Mouse (Mus musculus): ENCODE measurements around the gene Mfsd10.

The Mfsd10 gene

GRCm38 (mm10) chr5:34636481-34637287 is at the start of gene Mfsd10:
Gene Mfsd10, minus strand, starts transcription at chr5:34637212.
- peak; percentile 79 for DNase-seq (ENCODE audit: low spot score)

GRCm38 (mm10) chr5:34670280-34670679 is 33.3 kb upstream of the Mfsd10 start:
- DNase-seq (ENCODE audit: low spot score) = no peak

GRCm38 (mm10) chr5:34669493-34669892 is 32.5 kb upstream of the Mfsd10 start:
- DNase-seq (ENCODE audit: low spot score) = no peak

- DNase-seq (ENCODE audit: low spot score) = no peak
These were observed 26.2 kb upstream of the Mfsd10 start for GRCm38 (mm10) chr5:34663231-34663630.

- no peak for DNase-seq (ENCODE audit: low spot score)
These were observed 24.9 kb upstream of the Mfsd10 start for GRCm38 (mm10) chr5:34661909-34662308.

- DNase-seq (ENCODE audit: low spot score) = no peak
These were observed 23.6 kb upstream of the Mfsd10 start for GRCm38 (mm10) chr5:34660591-34661130.

- DNase-seq (ENCODE audit: low spot score) = peak; percentile 100
These were observed 22.9 kb upstream of the Mfsd10 start, which contains the start of the genes Nop14 and Grk4 for GRCm38 (mm10) chr5:34659686-34660590. Gene Nop14, minus strand, starts transcription at chr5:34660148. Gene Grk4, plus strand, starts transcription at chr5:34660379.

GRCm38 (mm10) chr5:34657556-34657955 is 20.5 kb upstream of the Mfsd10 start:
- no peak for DNase-seq (ENCODE audit: low spot score)

GRCm38 (mm10) chr5:34654881-34655280 is 17.9 kb upstream of the Mfsd10 start:
- DNase-seq (ENCODE audit: low spot score) = no peak

GRCm38 (mm10) chr5:34652961-34653360 is 15.9 kb upstream of the Mfsd10 start:
- DNase-seq (ENCODE audit: low spot score) = no peak

- DNase-seq (ENCODE audit: low spot score) = peak; percentile 65
These were observed 10.6 kb upstream of the Mfsd10 start for GRCm38 (mm10) chr5:34647581-34647980.

- DNase-seq (ENCODE audit: low spot score) = peak; percentile 62
These were observed 5.9 kb upstream of the Mfsd10 start for GRCm38 (mm10) chr5:34642932-34643331.

- DNase-seq (ENCODE audit: low spot score) = no peak
These were observed 5.0 kb upstream of the Mfsd10 start for GRCm38 (mm10) chr5:34641991-34642390.

GRCm38 (mm10) chr5:34637591-34638156 is 662 bp upstream of the Mfsd10 start:
- DNase-seq (ENCODE audit: low spot score) = no peak

GRCm38 (mm10) chr5:34635665-34636192 is 1.3 kb downstream of the Mfsd10 start:
- no peak for DNase-seq (ENCODE audit: low spot score)

GRCm38 (mm10) chr5:34634746-34635400 is 2.1 kb downstream of the Mfsd10 start:
- DNase-seq (ENCODE audit: low spot score) = no peak

- DNase-seq (ENCODE audit: low spot score) = peak; percentile 53
These were observed 3.4 kb downstream of the Mfsd10 start for GRCm38 (mm10) chr5:34633641-34634040.

GRCm38 (mm10) chr5:34632996-34633395 is 4.0 kb downstream of the Mfsd10 start:
- no peak for DNase-seq (ENCODE audit: low spot score)

- DNase-seq (ENCODE audit: low spot score) = no peak
These were observed 27.0 kb downstream of the Mfsd10 start for GRCm38 (mm10) chr5:34609966-34610365.

- DNase-seq (ENCODE audit: low spot score) = no peak
These were observed 28.8 kb downstream of the Mfsd10 start for GRCm38 (mm10) chr5:34608226-34608625.

Data from lung, postnatal 25 days (tissue).